Mouse (Mus musculus) midbrain, embryonic 11.5 days (tissue): Measurements from ENCODE around the gene Pacs1. TPM values are rescaled to one million over a fixed set of nuclear protein-coding genes. Genes with fewer than 3 reads are reported as not detected.

Experiments
- ATAC-seq: fragments of 200-750 bp; cut with Nextera tagmentation; 2 replicates; pipeline ENCODE4 v1.8.0; 2017; ENCODE audit warnings: moderate TSS enrichment, moderate library complexity; ENCODE audit not compliant: low FRiP score
- DNase-seq: peaks from one replicate; pipeline ENCODE4 v3.0.0; 2015; ENCODE audit warnings: low spot score; ENCODE audit errors: missing footprints
- H3K27ac ChIP-seq: fragments of 300-500 bp; sonication (generic); 2 replicates; pipeline ENCODE4 v1.5.1; 2014; ENCODE audit warnings: low read depth, low read length
- H3K27me3 ChIP-seq: fragments of 300-500 bp; sonication (generic); 2 replicates; pipeline ENCODE4 v1.6.1; 2014; ENCODE audit warnings: mild to moderate bottlenecking, low read length, moderate library complexity, mixed read lengths; ENCODE audit not compliant: control insufficient read depth, insufficient read depth
- H3K36me3 ChIP-seq: fragments of 300-500 bp; sonication (generic); 2 replicates; pipeline ENCODE4 v1.6.1; 2014; ENCODE audit warnings: mild to moderate bottlenecking, low read length, moderate library complexity, mixed read lengths; ENCODE audit not compliant: control insufficient read depth, insufficient read depth
- H3K4me1 ChIP-seq: fragments of 300-500 bp; sonication (generic); 2 replicates; pipeline ENCODE4 v1.6.1; 2014; ENCODE audit warnings: low read length; ENCODE audit not compliant: control insufficient read depth, insufficient read depth
- H3K4me2 ChIP-seq: fragments of 300-500 bp; sonication (generic); 2 replicates; pipeline ENCODE4 v1.6.1; 2014; ENCODE audit warnings: mild to moderate bottlenecking, moderate library complexity
- H3K4me3 ChIP-seq: fragments of 300-500 bp; sonication (generic); 2 replicates; pipeline ENCODE4 v1.5.1; 2014; ENCODE audit warnings: low read depth, low read length
- H3K9ac ChIP-seq: fragments of 300-500 bp; sonication (generic); 2 replicates; pipeline ENCODE4 v1.6.1; 2014; ENCODE audit warnings: low read length
- H3K9me3 ChIP-seq: fragments of 300-500 bp; sonication (generic); 2 replicates; pipeline ENCODE4 v1.6.1; 2016; ENCODE audit warnings: low read length; ENCODE audit not compliant: control insufficient read depth
- WGBS: fragments of 180-500 bp; shearing (Covaris S2); extraction: QIAGEN DNeasy Blood & Tissue Kit; methylation state at CpG from one replicate; pipeline ENCODE4 v1.1.7; 2014; 5-methylcytosine and 5-hydroxymethylcytosine counted together
- polyA plus RNA-seq: library from polyadenylated mRNA; unstranded; fragments of >200 nt; fragmentation: Nextera tagmentation; extraction: Ambion mirVana; gene quantifications from 2 replicates; pipeline ENCODE4 v1.2.1, GENCODE M21; 2014

Gene Pacs1
- polyA plus RNA-seq = 24.8 and 26.1 TPM in 2 replicates

- Histone ChIP-seq H3K9me3 (no peaks in the 10 kb centered on the region), H3K4me2 (peak within 1 kb of the TSS; percentile 95), H3K27ac (peak within 1 kb of the TSS; percentile 74), H3K9ac (peak within 1 kb of the TSS; percentile 92), H3K4me3 (peak within 1 kb of the TSS; percentile 91), H3K36me3 (peaks cover 17% of the 10 kb centered on the region), H3K4me1 (peaks cover 12% of the 10 kb centered on the region), H3K27me3 (no peaks in the 10 kb centered on the region)
- DNase-seq (peak; percentile 99), ATAC-seq (peak; percentile 91)
- WGBS = 1% methylated on average over 86 of the region's 97 CpGs
Measured at GRCm38 (mm10) chr19:5272801-5273733, at the start of gene Pacs1. TSS of gene Pacs1 (minus strand) at chr19:5273119.

DNA sequence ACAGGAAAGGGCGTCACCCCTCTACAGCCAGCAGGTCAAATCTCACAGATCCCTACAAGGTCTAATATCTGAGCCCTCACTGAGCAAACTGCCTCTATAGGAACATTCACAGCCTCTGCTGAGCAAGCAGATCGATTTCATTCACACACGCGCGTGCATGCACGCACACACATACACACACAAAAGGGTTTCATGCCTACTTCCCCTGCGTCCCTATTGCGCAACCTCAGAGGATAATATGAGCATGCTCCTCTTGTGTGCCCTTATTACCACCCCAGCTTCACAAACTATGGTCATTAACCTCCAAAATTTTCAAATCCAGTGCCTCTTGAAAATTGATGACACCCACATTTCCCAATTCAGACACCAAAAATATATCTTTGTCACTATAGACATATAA is 40.3 kb upstream of the Pacs1 start:
- H3K4me3 ChIP-seq = no peak overlapping the region
- no peaks in the 10 kb centered on the region; the same call in 1 of the 2 replicates for H3K9me3 ChIP-seq
- H3K4me1 ChIP-seq = no peaks in the 10 kb centered on the region
- no peaks in the 10 kb centered on the region for H3K27me3 ChIP-seq
- peak; percentile 31 for DNase-seq
- H3K36me3 ChIP-seq = no peaks in the 10 kb centered on the region
- H3K9ac ChIP-seq = no peak overlapping the region
- ATAC-seq = no peak
- H3K4me2 ChIP-seq = no peak overlapping the region
- no peak overlapping the region for H3K27ac ChIP-seq
- 88% methylated on average over 8 of the region's 8 CpGs for WGBS

DNA sequence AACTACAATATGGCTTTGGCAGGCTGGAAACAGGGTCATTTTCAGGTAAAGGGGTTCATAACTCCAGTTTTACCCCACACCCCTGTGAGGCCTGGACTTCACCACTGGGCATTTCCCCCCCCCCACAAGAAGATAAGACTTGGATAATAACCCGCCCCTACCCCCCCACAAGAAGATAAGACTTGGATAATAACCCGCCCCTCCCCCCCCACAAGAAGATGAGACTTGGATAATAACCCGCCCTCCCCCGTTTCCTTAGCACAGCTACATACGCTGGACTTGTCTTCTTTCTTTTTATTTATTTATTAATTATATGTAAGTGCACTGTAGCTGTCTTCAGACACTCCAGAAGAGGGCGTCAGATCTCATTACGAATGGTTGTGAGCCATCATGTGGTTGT is 36.1 kb upstream of the Pacs1 start:
- no peak for DNase-seq
- Histone ChIP-seq H3K27ac (no peak overlapping the region), H3K36me3 (peaks cover 10% of the 10 kb centered on the region), H3K9me3 (no peaks in the 10 kb centered on the region; the same call in 1 of the 2 replicates), H3K27me3 (peaks cover 5% of the 10 kb centered on the region; the same call in 1 of the 2 replicates), H3K4me3 (no peak overlapping the region), H3K4me2 (no peak overlapping the region), H3K4me1 (no peaks in the 10 kb centered on the region), H3K9ac (no peak overlapping the region)
- WGBS = 85% methylated on average over 7 of the region's 7 CpGs
- no peak for ATAC-seq

- DNase-seq = no peak
- peaks cover 5% of the 10 kb centered on the region; the same call in 1 of the 2 replicates for H3K27me3 ChIP-seq
- H3K9me3 ChIP-seq = no peaks in the 10 kb centered on the region; the same call in 1 of the 2 replicates
- no peak overlapping the region for H3K9ac ChIP-seq
- H3K4me3 ChIP-seq = no peak overlapping the region
- H3K27ac ChIP-seq = no peak overlapping the region
- peaks cover 10% of the 10 kb centered on the region for H3K36me3 ChIP-seq
- 43% methylated on average over 98 of the region's 98 CpGs for WGBS
- peak overlapping the region; percentile 22; the same call in 1 of the 2 replicates for H3K4me2 ChIP-seq
- no peaks in the 10 kb centered on the region for H3K4me1 ChIP-seq
- no peak for ATAC-seq
Measured at GRCm38 (mm10) chr19:5306968-5307734, 34.2 kb upstream of the Pacs1 start.

DNA sequence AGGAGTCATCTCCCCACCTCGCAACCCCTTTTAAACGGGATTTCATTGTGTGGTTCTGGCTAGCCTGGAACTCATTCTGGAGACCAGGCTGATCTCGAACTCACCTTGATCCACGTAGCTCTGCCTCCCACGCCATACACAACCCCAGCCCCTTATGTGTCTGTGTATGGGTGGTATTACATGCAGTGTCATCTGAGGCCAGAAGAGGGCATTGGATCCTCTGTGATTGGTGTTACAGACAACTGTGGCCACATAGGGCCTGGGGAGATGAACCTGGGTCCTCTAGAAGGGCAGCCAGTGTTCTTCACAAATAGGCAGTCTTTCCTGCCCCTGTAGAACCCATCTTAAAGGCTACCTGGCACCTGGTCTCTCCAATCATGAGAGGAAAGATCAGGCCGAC is 33.4 kb upstream of the Pacs1 start:
- DNase-seq (peak; percentile 49), ATAC-seq (no peak)
- 77% methylated on average over 6 of the region's 6 CpGs for WGBS
- no peaks in the 10 kb centered on the region; the same call in 1 of the 2 replicates for H3K9me3 ChIP-seq
- H3K4me1 ChIP-seq = no peaks in the 10 kb centered on the region
- H3K27ac ChIP-seq = no peak overlapping the region
- no peak overlapping the region for H3K4me2 ChIP-seq
- peaks cover 10% of the 10 kb centered on the region for H3K36me3 ChIP-seq
- no peak overlapping the region for H3K9ac ChIP-seq
- peaks cover 5% of the 10 kb centered on the region; the same call in 1 of the 2 replicates for H3K27me3 ChIP-seq
- no peak overlapping the region for H3K4me3 ChIP-seq

GRCm38 (mm10) chr19:5302455-5302854 is 29.5 kb upstream of the Pacs1 start:
- Histone ChIP-seq H3K4me3 (no peak overlapping the region), H3K27me3 (peaks cover 5% of the 10 kb centered on the region; the same call in 1 of the 2 replicates), H3K9me3 (no peaks in the 10 kb centered on the region; the same call in 1 of the 2 replicates), H3K27ac (no peak overlapping the region), H3K4me1 (peaks cover 11% of the 10 kb centered on the region), H3K36me3 (peaks cover 8% of the 10 kb centered on the region), H3K9ac (no peak overlapping the region), H3K4me2 (no peak overlapping the region)
- DNase-seq (no peak), ATAC-seq (no peak)
- WGBS = 38% methylated on average over 4 of the region's 4 CpGs

DNA sequence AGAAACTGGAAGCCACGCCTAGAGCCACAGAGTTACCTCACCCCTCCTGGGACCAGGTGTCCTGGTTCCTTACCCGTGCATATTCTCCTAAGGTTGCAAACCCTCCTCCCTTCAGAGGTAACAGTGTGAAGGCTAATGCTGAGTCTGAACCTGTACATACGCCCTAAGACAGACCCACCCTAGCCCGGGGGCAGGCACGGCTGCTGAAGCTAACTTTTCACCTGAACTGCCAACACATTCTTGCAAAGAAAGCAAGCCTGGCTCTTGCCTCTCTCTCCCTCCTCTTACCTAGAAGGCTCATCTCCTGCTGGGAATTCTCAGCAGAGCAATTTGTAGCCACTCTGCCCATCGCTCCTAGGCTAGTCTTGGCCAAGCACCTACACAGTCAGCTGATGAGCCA is 27.7 kb upstream of the Pacs1 start:
- H3K9me3 ChIP-seq = no peaks in the 10 kb centered on the region
- no peak for ATAC-seq
- 80% methylated on average over 6 of the region's 6 CpGs for WGBS

DNA sequence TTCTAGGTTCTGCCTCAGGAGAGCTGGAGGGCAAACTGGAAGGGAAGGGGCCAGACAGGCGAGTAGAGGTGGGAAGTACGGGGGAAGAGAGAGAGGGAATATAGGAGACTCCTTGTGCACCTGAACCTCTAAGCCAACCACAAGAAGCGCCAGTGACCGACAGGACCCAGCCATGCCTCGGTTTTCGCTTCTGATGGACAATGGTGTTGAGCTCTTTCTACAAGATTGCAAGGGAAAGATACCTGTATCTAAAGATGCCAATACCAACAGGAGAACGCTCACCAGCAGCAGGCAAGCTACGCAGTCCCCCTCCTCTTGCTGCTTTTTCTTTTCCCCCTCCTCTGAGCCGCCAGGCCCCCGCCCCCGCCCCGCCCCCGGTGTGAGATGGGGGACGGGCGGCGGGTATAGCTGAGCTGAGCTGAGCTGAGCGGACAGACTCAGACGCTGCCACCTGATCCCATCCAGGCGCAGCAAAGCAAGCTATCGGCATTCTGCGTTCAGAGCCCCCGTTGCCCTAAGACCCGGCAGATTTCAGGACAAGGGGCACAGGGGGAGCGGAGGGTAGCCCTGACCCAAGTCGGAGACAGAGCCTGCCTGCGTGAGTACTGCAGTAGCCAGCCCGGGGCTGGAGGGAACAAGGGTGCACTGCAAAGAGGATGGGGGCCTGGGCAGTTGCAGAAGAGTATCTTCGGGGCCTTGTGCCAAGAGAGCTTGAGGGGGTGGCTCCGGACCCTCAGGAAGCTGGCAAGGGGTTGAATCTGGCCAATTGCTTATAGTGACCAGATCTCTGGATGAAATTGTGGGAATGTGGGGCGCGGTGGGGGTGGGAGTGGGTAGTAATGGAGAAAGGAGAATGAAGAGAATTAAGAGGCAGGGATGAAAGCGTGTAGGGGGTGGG is 25.2 kb upstream of the Pacs1 start, which contains the start of gene Gal3st3:
Gal3st3 (plus strand) TSS at position 429 of the 898 bp plus-strand sequence.
- Histone ChIP-seq H3K27ac (peak within 1 kb of the TSS; percentile 70), H3K4me1 (peaks cover 19% of the 10 kb centered on the region)
- peak; percentile 54 for ATAC-seq

More for the DNA sequence above, 27.7 kb upstream of the Pacs1 start:
- Histone ChIP-seq H3K9ac (no peak overlapping the region), H3K4me3 (no peak overlapping the region), H3K27me3 (no peaks in the 10 kb centered on the region), H3K27ac (no peak overlapping the region), H3K4me1 (peaks cover 11% of the 10 kb centered on the region), H3K4me2 (no peak overlapping the region), H3K36me3 (no peaks in the 10 kb centered on the region)
- no peak for DNase-seq

More for the DNA sequence above, 25.2 kb upstream of the Pacs1 start, which contains the start of gene Gal3st3:
- peak within 1 kb of the TSS; percentile 76 for H3K4me2 ChIP-seq
- H3K36me3 ChIP-seq = peaks cover 2% of the 10 kb centered on the region; the same call in 1 of the 2 replicates
- no peaks in the 10 kb centered on the region for H3K9me3 ChIP-seq
- H3K9ac ChIP-seq = peak within 1 kb of the TSS; percentile 87
- no peaks in the 10 kb centered on the region for H3K27me3 ChIP-seq
- DNase-seq = peak; percentile 93
- 5% methylated on average over 32 of the region's 32 CpGs for WGBS
- peak within 1 kb of the TSS; percentile 58 for H3K4me3 ChIP-seq
